Mouse (Mus musculus) intestine, embryonic 14.5 days (tissue): ENCODE data around the gene Doxl2. TPM values are rescaled to one million over a fixed set of nuclear protein-coding genes. Genes with fewer than 3 reads are reported as not detected.

Experiments
- ATAC-seq: fragments of 200-750 bp; cut with Nextera tagmentation; replicated peaks from 2 replicates; pipeline ENCODE4 v1.8.0; 2017; ENCODE audit warnings: low read depth, moderate number of reproducible peaks, moderate TSS enrichment, moderate library complexity; ENCODE audit not compliant: low FRiP score, low TSS enrichment
- DNase-seq: peaks from one replicate; pipeline ENCODE4 v3.0.0-alpha.2; 2018; ENCODE audit warnings: low spot score
- H3K27ac ChIP-seq: fragments of 300-500 bp; sonication (generic); 2 replicates; pipeline ENCODE4 v1.5.1; 2014; ENCODE audit warnings: low read depth, mild to moderate bottlenecking, control low read depth
- H3K27me3 ChIP-seq: fragments of 300-500 bp; sonication (generic); replicated peaks from 2 replicates; pipeline ENCODE4 v1.6.1; 2014; ENCODE audit warnings: low read length, control low read depth; ENCODE audit not compliant: control insufficient read depth, insufficient read depth
- H3K36me3 ChIP-seq: fragments of 300-500 bp; sonication (generic); 2 replicates; pipeline ENCODE4 v1.6.1; 2014; ENCODE audit warnings: low read length, control low read depth; ENCODE audit not compliant: control insufficient read depth, insufficient read depth
- H3K4me1 ChIP-seq: fragments of 300-500 bp; sonication (generic); replicated peaks from 2 replicates; pipeline ENCODE4 v1.6.1; 2014; ENCODE audit warnings: low read length, control low read depth, mixed read lengths; ENCODE audit not compliant: control insufficient read depth, insufficient read depth
- H3K4me2 ChIP-seq: fragments of 300-500 bp; sonication (generic); 2 replicates; pipeline ENCODE4 v1.6.1; 2014; ENCODE audit warnings: low read length
- H3K4me3 ChIP-seq: fragments of 300-500 bp; sonication (generic); 2 replicates; pipeline ENCODE4 v1.5.1; 2014; ENCODE audit warnings: low read depth, low read length, control low read depth, mixed read lengths
- H3K9ac ChIP-seq: fragments of 300-500 bp; sonication (generic); 2 replicates; pipeline ENCODE4 v1.6.1; 2014; ENCODE audit warnings: mild to moderate bottlenecking, low read length
- H3K9me3 ChIP-seq: fragments of 300-500 bp; sonication (generic); 2 replicates; pipeline ENCODE4 v1.6.1; 2016; ENCODE audit warnings: low read length, control low read depth; ENCODE audit not compliant: control insufficient read depth
- WGBS: fragments of 180-500 bp; shearing (Covaris S2); extraction: QIAGEN DNeasy Blood & Tissue Kit; methylation state at CpG from one replicate; pipeline ENCODE4 v1.1.7; 2014; 5-methylcytosine and 5-hydroxymethylcytosine counted together
- polyA plus RNA-seq: library from polyadenylated mRNA; unstranded; fragments of >200 nt; fragmentation: Nextera tagmentation; extraction: Ambion mirVana; gene quantifications from 2 replicates; pipeline ENCODE4 v1.2.1, GENCODE M21; 2014

Gene Doxl2
- polyA plus RNA-seq, result not detected in 2 replicates

GRCm38 (mm10) chr6:48974663-48975062, at the start of gene Doxl2:
TSS of gene Doxl2 (plus strand) at chr6:48974963.
- H3K27me3 ChIP-seq, result no peaks in the 10 kb centered on the region
- 79% methylated on average over 2 of the region's 2 CpGs for WGBS
- H3K4me2 ChIP-seq, result no peak within 1 kb of the TSS
- no peak within 1 kb of the TSS for H3K9ac ChIP-seq
- no peaks in the 10 kb centered on the region for H3K36me3 ChIP-seq
- ATAC-seq, result no peak
- no peak within 1 kb of the TSS for H3K4me3 ChIP-seq
- H3K9me3 ChIP-seq, result no peaks in the 10 kb centered on the region
- no peaks in the 10 kb centered on the region for H3K4me1 ChIP-seq
- H3K27ac ChIP-seq, result no peak within 1 kb of the TSS
- DNase-seq, result no peak

- Histone ChIP-seq H3K27me3 (no peaks in the 10 kb centered on the region), H3K36me3 (no peaks in the 10 kb centered on the region), H3K4me1 (no peaks in the 10 kb centered on the region), H3K9ac (no peak within 1 kb of the TSS), H3K4me3 (no peak within 1 kb of the TSS), H3K9me3 (no peaks in the 10 kb centered on the region), H3K4me2 (no peak within 1 kb of the TSS), H3K27ac (no peak within 1 kb of the TSS)
- WGBS, result 87% methylated on average over 5 of the region's 5 CpGs
- no peak for DNase-seq
- ATAC-seq, result no peak
Observed at GRCm38 (mm10) chr6:48929595-48929994, 45.2 kb upstream of the Doxl2 start, which contains the start of gene 1600015I10Rik. TSS of gene 1600015I10Rik (plus strand) at chr6:48929895.

GRCm38 (mm10) chr6:48949596-48949995, 25.2 kb upstream of the Doxl2 start:
- no peak overlapping the region for H3K9ac ChIP-seq
- no peaks in the 10 kb centered on the region for H3K9me3 ChIP-seq
- ATAC-seq (no peak), DNase-seq (no peak)
- no peaks in the 10 kb centered on the region for H3K27me3 ChIP-seq
- no peak overlapping the region for H3K27ac ChIP-seq
- no peaks in the 10 kb centered on the region for H3K4me1 ChIP-seq
- WGBS, result 63% methylated on average over 2 of the region's 2 CpGs
- H3K4me3 ChIP-seq, result no peak overlapping the region
- no peak overlapping the region for H3K4me2 ChIP-seq
- H3K36me3 ChIP-seq, result no peaks in the 10 kb centered on the region

- 79% methylated on average over 5 of the region's 5 CpGs for WGBS
- Histone ChIP-seq H3K27ac (no peak overlapping the region), H3K27me3 (no peaks in the 10 kb centered on the region), H3K4me2 (no peak overlapping the region), H3K4me1 (no peaks in the 10 kb centered on the region), H3K9me3 (no peaks in the 10 kb centered on the region), H3K4me3 (no peak overlapping the region), H3K36me3 (no peaks in the 10 kb centered on the region), H3K9ac (no peak overlapping the region)
- ATAC-seq (no peak), DNase-seq (no peak)
Observed at GRCm38 (mm10) chr6:48950676-48951075, 24.1 kb upstream of the Doxl2 start.

GRCm38 (mm10) chr6:48951630-48952029, 23.1 kb upstream of the Doxl2 start:
- ATAC-seq (no peak), DNase-seq (no peak)
- no peaks in the 10 kb centered on the region for H3K4me1 ChIP-seq
- no peaks in the 10 kb centered on the region for H3K9me3 ChIP-seq
- no peaks in the 10 kb centered on the region for H3K36me3 ChIP-seq
- H3K4me2 ChIP-seq, result no peak overlapping the region
- WGBS, result 92% methylated on average over 6 of the region's 6 CpGs
- no peak overlapping the region for H3K4me3 ChIP-seq
- H3K27me3 ChIP-seq, result no peaks in the 10 kb centered on the region
- H3K9ac ChIP-seq, result no peak overlapping the region
- no peak overlapping the region for H3K27ac ChIP-seq

- DNase-seq (no peak), ATAC-seq (no peak)
- 85% methylated on average over 5 of the region's 5 CpGs for WGBS
- H3K4me3 ChIP-seq, result no peak overlapping the region
- H3K4me2 ChIP-seq, result no peak overlapping the region
- H3K9me3 ChIP-seq, result no peaks in the 10 kb centered on the region
- H3K27ac ChIP-seq, result no peak overlapping the region
- H3K9ac ChIP-seq, result no peak overlapping the region
- H3K27me3 ChIP-seq, result no peaks in the 10 kb centered on the region
- no peaks in the 10 kb centered on the region for H3K4me1 ChIP-seq
- H3K36me3 ChIP-seq, result no peaks in the 10 kb centered on the region
Observed at GRCm38 (mm10) chr6:48953220-48953619, 21.5 kb upstream of the Doxl2 start.

- Histone ChIP-seq H3K4me3 (no peak overlapping the region), H3K9me3 (no peaks in the 10 kb centered on the region), H3K9ac (no peak overlapping the region), H3K4me2 (no peak overlapping the region), H3K36me3 (no peaks in the 10 kb centered on the region), H3K27me3 (no peaks in the 10 kb centered on the region), H3K4me1 (no peaks in the 10 kb centered on the region), H3K27ac (no peak overlapping the region)
- WGBS, result 85% methylated on average over 5 of the region's 5 CpGs
- no peak for ATAC-seq
- DNase-seq, result no peak
Observed at GRCm38 (mm10) chr6:48954211-48954610, 20.6 kb upstream of the Doxl2 start.

GRCm38 (mm10) chr6:48954946-48955345, 19.8 kb upstream of the Doxl2 start:
- Histone ChIP-seq H3K4me2 (no peak overlapping the region), H3K27ac (no peak overlapping the region), H3K27me3 (no peaks in the 10 kb centered on the region), H3K9me3 (no peaks in the 10 kb centered on the region), H3K4me3 (no peak overlapping the region), H3K4me1 (no peaks in the 10 kb centered on the region), H3K36me3 (no peaks in the 10 kb centered on the region), H3K9ac (no peak overlapping the region)
- 33% methylated on average over 1 of the region's 1 CpGs for WGBS
- peak; percentile 47; the same call in 1 of the 2 replicates for ATAC-seq
- DNase-seq, result peak; percentile 82

GRCm38 (mm10) chr6:48956785-48957184, 18.0 kb upstream of the Doxl2 start:
- 80% methylated on average over 4 of the region's 4 CpGs for WGBS
- H3K27me3 ChIP-seq, result no peaks in the 10 kb centered on the region
- ATAC-seq, result no peak
- no peaks in the 10 kb centered on the region for H3K9me3 ChIP-seq
- H3K9ac ChIP-seq, result no peak overlapping the region
- no peaks in the 10 kb centered on the region for H3K4me1 ChIP-seq
- H3K4me2 ChIP-seq, result no peak overlapping the region
- H3K4me3 ChIP-seq, result no peak overlapping the region
- no peaks in the 10 kb centered on the region for H3K36me3 ChIP-seq
- no peak for DNase-seq
- no peak overlapping the region for H3K27ac ChIP-seq
